Mouse (Mus musculus): Measurements from ENCODE around the gene Casp6. TPM values are rescaled to one million over a fixed set of nuclear protein-coding genes. Genes with fewer than 3 reads are reported as not detected.
A peak's percentile ranks its signal among the peaks of the same experiment; 100 is the strongest.

The Casp6 gene
- polyA plus RNA-seq (2017; shearing (Covaris generic)) = 10 to 100 TPM; 67.0 to 84.2 TPM

GRCm38 (mm10) chr3:129901271-129901809 is at the start of gene Casp6:
TSS of gene Casp6 (plus strand) at chr3:129901425.
- ATAC-seq = peak; percentile 99

GRCm38 (mm10) chr3:129862592-129862991 is 38.6 kb upstream of the Casp6 start:
- no peak for ATAC-seq

DNA sequence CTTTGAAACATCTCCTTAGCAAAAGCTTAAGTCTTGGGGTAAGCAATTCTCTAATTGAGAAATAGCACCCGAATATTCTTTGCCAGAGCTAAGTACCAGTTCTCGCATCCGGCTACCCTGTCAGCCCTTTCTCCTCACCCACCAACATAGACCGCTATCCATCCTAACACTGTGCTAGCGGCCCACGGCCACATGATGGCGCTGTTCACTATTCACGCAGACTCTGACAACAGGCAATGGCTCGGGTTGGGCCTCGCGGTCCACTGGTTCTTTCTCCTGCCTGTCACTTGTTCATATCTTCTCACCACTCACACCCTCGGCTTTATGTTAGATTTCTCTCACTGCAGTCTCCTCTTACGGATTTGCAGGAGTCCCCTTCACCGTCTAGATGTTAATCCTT is 37.5 kb upstream of the Casp6 start:
- ATAC-seq = peak; percentile 66

DNA sequence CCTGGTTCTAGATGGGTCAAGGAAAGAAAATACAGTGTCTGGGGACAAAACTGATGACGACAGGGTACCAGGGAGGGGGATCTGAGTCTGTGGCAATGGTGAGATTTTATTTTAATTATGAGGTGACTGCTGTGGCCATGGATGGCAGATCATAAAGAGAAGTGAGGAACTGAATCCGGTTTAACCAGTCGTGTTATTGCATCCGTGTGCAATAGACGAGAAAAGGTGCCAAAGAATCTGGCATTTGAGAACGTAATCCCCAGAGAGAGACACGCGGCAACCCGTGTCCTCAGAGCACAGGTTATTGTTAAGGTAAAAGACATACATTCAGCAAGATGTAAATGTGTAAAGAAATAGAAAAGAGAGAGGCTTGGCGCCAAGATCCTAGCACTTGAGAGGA is 23.9 kb upstream of the Casp6 start:
- no peak for ATAC-seq

GRCm38 (mm10) chr3:129878405-129879021 is 22.7 kb upstream of the Casp6 start, which contains the start of gene Pla2g12a:
TSS of gene Pla2g12a (plus strand) at chr3:129878606.
- peak; percentile 82 for ATAC-seq

DNA sequence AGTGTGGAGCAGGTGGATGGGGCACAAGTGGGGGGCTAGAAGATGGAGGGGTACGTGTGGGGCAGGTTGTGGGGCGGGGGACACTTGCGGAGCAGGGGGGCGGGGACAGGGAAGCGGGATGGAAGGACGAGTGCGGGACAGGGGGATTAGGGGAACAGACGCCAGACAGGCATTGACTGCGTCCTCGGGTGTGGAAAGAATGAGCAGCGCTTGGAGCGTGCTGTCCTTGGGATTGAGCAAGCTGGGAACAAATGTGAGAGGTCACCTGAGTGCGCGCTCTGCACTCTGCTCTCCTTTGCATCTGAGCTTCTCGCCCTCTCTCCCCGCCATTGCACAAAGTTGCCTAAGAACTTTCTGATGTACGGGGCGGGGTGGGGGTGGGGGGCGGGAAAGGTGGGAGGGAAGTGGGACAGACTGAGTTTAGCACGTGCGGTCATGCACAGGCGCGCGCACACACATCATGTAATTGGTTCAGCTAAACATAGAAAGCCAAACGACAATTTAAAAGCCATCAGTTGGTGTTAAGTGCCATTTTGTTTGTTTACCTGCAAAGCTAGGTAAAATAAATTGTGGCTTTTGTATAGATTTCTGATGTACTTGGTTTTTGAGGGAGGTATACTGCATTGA is 22.0 kb upstream of the Casp6 start:
- ATAC-seq = no peak

GRCm38 (mm10) chr3:129879913-129880312 is 21.3 kb upstream of the Casp6 start:
- no peak for ATAC-seq

DNA sequence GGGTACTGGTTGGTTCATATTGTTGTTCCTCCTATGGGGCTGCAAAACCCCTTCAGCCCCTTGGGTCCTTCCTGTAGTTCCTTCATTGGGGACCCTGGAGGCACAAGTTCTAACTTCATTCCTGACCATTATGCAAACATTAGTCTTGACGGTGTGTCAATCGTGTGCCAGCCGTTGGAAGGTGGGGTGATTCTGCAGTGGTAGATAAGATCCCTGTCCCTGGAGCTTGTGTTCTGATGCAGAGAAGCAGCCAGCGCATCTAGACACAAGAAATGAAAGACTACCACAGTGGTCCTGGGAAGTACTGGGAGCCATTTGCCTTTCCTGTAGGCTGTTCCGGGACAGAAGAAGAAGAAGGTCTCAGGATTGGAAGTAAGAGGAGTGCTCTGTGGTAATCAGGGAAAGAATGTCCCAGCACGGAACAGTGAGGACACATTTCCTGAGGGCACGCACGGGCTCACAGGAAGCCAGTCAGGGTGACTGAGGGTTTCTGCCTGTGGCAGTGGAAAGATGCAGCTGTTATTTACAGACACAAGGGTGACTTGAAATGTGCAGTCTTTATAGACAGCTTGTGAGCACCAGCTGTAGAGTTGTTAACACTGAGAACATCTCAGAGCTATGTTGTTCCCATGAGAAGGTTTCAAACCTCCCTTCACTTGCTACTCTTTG is 20.2 kb upstream of the Casp6 start:
- no peak for ATAC-seq

DNA sequence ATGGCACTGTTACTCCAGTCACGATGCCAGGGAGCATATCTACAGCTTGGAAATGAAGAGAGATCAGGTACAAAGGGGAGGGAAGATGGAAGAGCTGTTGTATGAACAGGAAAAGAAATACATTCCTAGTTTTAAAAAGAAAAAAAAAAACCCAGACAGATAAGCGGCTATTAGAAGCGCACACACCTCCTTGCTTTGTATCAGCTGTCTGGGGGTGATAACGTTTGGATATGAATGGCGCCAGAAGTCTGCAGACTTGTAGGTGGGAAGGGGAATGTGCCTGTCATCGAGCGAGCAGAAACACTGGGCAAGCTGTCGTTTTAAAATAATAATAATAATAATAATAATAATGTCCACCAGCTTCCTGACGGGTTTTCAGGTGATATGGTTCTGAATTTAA is 15.6 kb upstream of the Casp6 start:
- ATAC-seq = no peak

GRCm38 (mm10) chr3:129886430-129886829 is 14.8 kb upstream of the Casp6 start:
- no peak for ATAC-seq

- ATAC-seq = no peak
Measured at GRCm38 (mm10) chr3:129887779-129888517, 13.3 kb upstream of the Casp6 start.

DNA sequence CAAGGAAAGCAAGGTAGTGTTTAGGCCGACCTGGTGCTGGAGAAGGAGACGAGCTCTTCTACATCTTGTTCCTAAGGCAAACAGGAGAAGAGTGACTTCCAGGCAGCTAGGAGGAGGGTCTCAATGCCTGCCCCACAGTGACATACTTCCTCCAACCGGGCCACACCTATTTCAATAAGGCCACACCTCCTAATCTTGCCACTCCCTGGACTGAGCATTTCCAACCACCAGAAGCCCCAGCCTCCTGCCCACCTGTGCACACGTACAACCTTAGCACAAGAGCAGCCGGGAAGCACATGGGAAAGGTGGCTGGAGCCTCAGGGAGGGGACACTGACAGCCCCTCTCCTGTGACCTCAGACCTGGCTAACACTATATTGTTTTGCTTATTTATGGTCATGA is 9.2 kb upstream of the Casp6 start:
- no peak for ATAC-seq

DNA sequence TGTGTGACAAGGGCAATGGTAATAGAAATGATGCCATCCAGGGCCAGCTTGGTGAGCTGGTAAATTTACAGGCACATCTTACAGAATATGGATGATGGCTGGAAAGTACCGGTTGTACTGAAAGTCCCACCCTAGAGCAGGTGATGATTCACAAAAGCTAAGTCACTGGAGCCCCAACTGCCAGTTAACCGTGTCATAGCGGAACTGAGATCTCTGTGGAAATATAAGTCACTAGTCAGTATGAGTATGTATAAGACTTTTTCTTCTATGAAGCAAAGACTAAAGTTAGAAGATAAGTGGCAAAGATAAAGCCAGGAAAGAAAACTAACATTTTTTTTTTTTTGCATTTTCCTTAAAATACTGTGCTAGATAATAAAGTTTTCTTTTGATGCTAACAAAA is 8.1 kb upstream of the Casp6 start:
- no peak for ATAC-seq

GRCm38 (mm10) chr3:129896591-129896990 is 4.6 kb upstream of the Casp6 start:
- no peak for ATAC-seq

DNA sequence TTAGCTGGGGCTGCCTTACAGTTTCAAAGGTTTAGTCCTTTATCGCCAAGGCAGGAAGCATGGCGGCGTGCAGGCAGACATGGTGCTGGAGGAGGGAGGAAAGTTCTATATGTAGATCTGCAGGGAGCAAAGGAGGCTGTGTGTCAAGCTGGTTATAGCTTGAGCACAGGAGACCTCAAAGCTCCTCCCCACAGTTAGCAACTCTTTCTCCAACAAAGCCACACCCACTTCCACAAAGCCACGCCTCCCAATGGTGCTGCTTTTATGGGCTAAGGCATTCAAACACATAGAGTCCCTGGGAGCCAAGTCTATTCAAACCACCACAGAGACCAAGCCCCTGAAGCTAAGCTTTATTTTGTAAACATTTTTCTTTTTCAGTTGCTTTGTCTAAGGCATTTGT is 2.3 kb upstream of the Casp6 start:
- ATAC-seq = no peak

- no peak for ATAC-seq
Measured at GRCm38 (mm10) chr3:129903369-129903768, 2.1 kb downstream of the Casp6 start.

DNA sequence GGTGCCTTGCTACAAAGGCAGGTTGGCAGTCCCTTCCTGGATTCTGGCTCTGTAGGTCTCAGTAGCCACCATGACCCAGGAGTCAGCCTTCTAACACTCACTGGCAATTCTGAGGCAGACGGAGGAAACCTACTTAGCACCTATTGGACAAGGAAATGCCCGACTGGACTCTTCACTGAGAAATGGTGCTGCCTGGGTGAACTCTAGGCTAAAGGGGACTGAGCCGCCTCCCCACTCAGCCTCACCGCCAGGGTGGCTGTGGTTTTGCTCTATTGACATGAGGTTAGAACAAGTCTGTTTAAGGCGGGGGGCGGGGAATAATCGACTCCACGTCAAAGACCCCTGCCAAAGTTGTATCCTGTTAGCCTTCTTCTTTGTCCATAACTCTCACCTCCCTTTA is 2.6 kb downstream of the Casp6 start:
- no peak for ATAC-seq

DNA sequence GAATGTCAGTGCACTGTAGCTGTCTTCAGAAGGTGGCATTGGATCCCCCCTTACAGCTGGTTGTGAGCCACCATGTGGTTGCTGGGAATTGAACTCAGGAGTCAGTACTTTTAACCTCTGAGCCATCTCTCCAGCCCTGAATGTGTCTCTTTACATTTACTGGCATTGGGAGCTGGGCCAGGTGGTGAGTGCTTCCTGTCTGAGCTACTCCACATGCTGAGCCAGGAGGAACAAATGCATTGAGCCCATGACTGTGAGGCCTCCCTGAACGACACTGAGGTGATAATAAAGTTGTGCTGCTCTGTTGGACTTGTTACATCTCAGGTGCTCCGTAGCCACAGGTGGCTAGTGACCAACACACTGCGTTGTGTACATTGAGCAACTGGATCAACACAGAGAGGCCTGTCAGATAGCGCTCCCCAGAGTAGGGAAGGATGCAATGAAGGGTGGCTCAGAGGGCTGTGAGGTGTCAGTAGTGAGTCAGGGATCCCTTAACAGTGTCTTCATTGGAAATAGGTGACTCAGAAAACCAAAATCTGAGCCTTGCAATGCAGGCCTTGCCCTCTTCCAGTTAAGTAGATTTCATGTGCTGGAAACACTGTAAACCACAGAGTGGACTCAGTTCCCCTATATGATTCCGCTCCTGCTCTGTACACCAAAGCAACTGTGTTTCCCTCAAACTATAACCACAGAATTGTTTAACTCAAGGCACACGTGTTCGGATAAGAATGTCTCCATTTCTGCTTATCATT is 3.3 kb downstream of the Casp6 start:
- no peak for ATAC-seq

DNA sequence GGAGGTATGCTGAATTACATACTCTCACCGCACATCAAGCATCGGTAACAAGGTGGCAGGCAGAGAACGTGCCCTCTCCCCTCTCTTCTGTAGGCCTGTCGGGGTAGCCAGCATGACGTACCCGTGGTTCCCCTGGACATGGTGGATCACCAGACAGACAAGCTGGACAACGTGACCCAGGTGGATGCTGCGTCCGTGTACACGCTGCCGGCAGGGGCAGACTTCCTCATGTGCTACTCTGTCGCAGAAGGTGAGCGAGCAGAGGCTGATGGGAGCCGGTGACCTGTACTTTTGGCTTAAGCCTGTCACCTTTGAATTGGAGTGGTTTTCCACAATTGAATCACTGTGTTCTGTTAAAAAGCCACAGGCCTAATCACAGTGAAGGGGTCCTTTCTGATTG is 10.8 kb downstream of the Casp6 start:
- no peak for ATAC-seq

DNA sequence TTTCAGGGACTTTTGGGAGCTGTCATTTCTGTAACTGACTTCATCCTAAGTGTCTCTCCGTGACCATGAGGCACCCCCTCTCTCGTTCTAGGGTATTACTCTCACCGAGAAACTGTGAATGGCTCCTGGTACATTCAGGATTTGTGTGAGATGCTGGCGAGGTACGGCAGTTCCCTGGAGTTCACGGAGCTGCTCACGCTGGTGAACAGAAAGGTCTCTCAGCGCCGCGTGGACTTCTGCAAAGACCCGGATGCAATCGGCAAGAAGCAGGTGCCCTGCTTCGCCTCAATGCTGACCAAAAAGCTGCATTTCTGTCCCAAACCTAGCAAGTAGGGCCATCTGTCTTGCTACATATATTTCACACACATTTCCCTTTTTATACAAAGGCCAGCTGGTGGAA is 12.0 kb downstream of the Casp6 start:
- ATAC-seq = no peak

DNA sequence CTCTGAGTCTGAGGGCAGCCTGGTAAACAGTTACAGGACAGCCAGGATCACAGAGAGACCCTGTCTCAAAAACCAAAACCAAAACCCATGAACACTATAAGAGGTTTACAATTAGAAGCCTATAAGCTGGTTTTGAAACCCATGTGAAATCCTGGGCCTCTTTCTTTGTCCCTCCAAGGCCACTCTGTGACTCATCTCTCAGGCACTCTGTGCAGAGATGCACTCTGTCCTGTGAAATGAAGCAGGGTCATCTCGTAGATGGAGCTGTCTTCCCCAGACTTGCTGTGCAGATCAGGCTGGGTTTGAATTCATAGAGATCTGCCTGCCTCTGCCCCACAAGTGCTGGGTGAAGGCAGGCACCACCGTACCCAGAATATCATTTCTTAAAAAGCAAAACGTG is 16.2 kb downstream of the Casp6 start:
- ATAC-seq = no peak

GRCm38 (mm10) chr3:129918434-129918833 is 17.2 kb downstream of the Casp6 start:
- ATAC-seq = peak; percentile 70

Data from activated CD4-positive, CD25-positive, alpha-beta regulatory T cell, adult 4 months (primary cell).